Mouse (Mus musculus) natural killer cell, adult 2 months (primary cell): ENCODE measurements at regions not wholly inside any gene's neighbourhood (a gene's known extent, or its start where the extent isn't known, plus 50 kb on each side); places are given as distances from the start of the nearest gene placed in this dataset.
A peak's percentile ranks its signal among the peaks of the same experiment; 100 is the strongest.

Source experiments
- DNase-seq, 2 experiments: peaks; one replicate each; pipeline ENCODE4 v3.0.0; 2022; ENCODE audit warnings: low spot score in 2 of 2

DNA sequence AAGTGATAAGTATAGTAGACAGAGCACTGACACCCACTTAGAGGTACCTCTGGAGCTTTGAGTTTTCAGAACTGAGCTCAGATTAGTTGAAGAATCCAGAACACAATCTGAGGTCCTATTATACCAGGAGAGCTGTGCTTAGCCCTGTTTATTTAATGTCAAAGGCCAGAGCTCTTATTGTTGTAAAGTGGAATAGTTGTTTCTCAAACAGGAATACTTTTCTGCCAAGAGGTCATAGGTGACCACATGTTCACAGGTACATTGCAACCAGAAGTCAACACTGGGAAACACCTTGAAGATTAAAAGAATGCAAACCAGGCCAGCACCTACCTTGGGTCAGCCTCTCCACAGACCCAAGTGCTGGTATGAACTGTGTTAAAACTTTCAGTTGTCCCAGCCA is 291.9 kb upstream of the 4930412O13Rik start:
- DNase-seq, result no peak

GRCm38 (mm10) chr2:9592531-9592930 is 288.5 kb upstream of the 4930412O13Rik start:
- no peak for DNase-seq

DNA sequence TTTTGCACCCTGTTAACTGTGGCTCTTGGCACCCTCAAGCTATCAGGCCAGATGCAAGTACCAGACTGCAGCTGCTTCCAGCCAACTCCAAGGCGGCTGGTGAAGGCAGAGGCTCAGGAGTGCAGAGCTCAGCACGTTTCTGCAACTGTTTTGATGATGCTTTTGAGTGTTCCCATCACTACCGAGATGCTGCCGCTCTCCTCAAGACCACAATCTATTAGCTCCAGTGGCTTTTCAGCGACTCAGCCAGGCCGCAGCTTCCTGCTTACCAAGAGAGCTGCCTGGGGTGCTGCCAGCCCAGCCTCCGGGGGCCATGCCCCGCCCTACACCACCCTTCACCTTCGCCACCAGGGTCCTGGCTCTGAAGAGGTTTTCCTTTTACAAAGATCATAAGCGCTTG is 287.1 kb upstream of the 4930412O13Rik start:
- peak; percentile 66 to 77 for DNase-seq

DNA sequence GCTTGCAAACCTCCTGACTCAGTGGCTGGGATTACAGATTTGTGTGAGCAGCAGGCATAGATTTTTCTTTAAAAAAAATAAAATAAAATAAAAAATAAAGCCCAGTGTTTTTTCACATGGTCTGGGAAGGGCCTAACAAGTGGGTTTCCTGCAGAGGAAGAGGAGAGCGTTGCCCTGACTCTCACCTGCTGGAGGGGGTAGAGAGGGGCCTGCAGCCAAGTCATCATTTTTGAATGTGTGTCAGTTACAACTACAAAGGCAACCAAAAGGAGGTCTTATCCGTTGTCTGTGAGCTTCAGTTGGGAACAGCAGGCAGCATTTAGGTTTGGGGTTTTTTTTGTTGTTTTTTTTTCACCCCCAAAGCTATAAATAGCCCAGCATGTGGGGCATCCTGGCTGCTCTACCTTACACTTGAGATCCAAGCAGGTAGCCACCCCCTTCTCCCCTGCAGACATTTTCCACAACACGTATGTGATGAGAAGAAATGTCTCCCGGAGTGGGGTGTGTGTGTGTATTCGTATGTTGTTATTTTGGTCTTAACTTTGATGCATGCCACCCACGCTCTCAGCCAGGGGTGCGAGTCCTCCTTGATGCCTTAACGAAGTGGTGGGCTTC is 285.7 kb upstream of the 4930412O13Rik start:
- no peak for DNase-seq

DNA sequence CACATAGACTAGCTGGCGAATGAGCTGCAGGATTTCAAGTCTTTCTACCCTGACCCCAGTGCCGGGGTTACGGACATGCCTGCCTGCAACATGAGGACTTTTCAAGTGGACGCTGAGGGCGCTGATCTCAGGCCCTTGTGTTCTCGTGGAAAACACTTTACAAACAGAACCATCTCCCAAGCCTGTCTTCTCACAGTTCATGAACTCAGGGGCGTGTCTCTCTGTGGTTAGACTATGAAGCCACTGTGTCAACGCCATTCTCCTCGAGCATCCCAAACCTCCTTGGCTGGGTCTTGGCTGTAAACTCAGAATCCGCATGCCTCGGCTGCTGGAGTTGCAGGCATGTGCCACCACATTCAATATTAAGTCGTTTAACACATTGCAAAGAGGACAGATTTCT is 284.9 kb upstream of the 4930412O13Rik start:
- DNase-seq, result no peak

DNA sequence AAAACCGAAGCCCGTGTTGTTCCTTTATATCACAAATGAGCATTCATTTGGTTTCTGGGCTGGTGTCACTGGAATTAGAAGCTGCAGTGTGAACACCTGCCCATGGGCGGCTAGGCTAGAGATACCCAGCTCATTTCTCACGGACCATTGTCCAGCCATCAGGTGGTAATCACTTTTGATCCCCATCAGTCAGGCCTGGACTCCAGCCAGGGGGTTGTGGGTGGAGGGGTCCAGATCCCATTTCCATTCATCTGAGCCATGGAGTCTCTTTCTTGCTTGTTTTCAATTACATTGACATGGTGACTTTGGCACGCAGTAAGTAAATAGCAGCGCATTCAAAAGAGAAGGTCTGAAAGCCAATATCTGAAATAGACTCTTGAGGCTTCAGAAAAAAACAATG is 276.1 kb upstream of the 4930412O13Rik start:
- DNase-seq, result no peak

DNA sequence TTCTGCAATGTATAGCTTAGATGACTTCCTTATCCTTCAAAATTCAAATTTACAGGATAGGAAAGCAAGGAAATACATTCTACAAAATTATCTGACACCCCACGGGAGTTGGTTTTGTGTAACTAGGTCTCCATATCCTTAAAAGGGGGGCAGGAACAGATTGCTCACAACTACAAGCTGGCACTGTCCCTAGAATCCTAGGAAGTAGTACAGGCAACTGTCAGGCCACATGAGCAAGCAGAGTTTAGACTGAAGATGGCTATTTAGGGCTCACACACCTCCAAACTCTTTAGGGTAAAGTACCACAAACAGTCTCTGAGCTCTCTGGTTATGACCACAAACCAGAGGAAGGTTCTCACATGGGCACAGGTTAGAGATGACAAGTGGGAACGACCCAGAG is 273.5 kb upstream of the 4930412O13Rik start:
- no peak for DNase-seq

- no peak for DNase-seq
Measured at GRCm38 (mm10) chr2:9614415-9614814, 266.6 kb upstream of the 4930412O13Rik start.

DNA sequence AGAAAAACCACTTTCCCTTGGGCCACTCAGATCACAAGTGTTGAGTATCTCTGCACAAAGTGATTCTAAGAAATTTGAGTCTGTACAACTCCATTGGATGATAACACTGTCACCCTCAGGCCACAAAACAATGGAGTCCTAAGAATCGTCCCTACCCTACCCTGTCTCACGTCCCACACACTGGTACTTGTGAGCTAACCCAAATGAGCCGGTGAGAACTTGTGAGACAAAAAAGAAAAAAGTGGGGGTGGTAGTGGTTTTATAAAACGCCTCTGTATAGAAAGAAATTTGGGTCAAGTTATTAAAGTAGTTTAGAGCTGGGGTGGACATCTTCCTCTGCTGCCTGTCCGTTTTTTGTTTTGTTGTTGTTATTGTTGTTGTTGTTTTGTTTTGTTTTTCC is 264.8 kb upstream of the 4930412O13Rik start:
- DNase-seq, result no peak

GRCm38 (mm10) chr2:9620303-9621244 is 260.5 kb upstream of the 4930412O13Rik start:
- no peak for DNase-seq

GRCm38 (mm10) chr2:9623702-9624101 is 257.4 kb upstream of the 4930412O13Rik start:
- DNase-seq, result no peak

- no peak for DNase-seq
Measured at GRCm38 (mm10) chr2:9628026-9628425, 253.0 kb upstream of the 4930412O13Rik start.

DNA sequence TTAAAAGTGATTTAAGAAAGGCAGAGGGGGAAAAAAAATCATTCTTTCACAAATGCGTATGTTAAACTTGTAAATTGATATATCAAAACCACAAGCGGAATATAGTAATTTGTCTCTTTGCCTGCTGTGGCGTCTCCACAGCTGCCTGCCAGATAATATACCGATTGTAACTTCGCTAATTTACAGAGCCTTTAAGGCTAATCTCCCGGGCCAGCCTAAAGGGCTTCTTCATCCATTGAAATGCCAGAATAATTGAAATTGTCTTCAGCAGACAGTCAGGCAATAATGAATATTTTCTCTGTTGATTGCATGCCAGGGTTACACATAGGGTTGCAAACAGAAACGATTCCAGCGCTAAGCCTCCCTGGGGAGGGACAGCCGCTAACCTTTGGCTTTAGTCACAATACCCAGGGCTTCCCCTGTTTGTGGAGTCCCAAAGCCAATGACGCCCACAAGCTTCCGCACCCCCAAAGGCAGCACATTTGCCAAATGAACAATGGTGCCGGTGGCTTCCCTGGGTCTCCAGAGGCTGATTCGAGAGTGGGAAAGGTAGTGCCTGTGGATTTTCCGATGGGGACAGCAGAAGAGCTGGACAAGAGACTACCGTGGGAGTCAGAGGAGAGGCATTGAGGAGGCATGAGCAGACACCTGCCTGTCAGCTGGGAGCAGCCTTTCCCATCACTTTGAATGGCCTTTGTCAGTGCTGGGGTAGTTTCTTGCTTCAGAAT is 248.2 kb upstream of the 4930412O13Rik start:
- DNase-seq, result no peak

DNA sequence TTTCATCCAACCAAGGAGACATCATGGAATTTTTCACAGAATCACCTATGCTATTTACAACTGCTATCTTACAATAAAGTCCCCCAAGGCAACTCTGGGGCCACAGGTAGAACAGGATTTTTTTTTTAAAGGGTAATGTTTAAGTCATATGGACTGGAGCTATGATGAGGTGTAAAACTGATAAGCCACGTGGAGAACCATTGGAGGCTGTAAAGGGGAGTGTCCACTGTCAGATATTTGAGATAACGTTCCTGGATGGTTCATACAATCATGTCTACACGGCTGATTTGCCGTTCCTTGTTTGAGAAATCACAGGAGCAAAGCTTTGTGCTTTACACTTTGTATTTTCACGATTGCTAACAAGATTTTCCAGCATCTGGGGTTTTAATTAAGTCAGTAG is 241.8 kb upstream of the 4930412O13Rik start:
- DNase-seq, result no peak

GRCm38 (mm10) chr2:9641629-9642028 is 239.4 kb upstream of the 4930412O13Rik start:
- no peak for DNase-seq

GRCm38 (mm10) chr2:9642411-9642810 is 238.6 kb upstream of the 4930412O13Rik start:
- no peak for DNase-seq

GRCm38 (mm10) chr2:9646466-9646865 is 234.6 kb upstream of the 4930412O13Rik start:
- DNase-seq, result no peak

GRCm38 (mm10) chr2:9646963-9647362 is 234.1 kb upstream of the 4930412O13Rik start:
- no peak for DNase-seq

DNA sequence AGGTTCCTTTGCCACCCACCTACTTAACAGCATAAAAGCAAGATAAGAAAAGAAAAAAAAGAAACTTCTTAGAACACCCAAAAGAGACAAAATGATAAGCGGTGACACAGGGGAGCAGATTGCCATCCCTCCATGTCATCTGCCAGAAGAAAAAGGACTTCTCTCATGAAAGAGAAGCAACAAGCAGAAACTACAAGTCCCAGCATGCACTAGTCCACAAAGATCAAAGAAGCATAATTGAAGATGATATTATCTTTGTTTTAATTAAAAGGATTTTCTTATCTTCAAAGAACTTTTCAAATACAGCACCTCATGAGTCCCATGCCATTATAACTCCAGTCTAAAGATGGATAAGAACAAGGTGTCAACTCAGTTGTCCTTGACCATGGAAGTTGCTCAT is 231.0 kb upstream of the 4930412O13Rik start:
- no peak for DNase-seq

- DNase-seq, result no peak
Measured at GRCm38 (mm10) chr2:9658880-9659279, 222.2 kb upstream of the 4930412O13Rik start.

- no peak for DNase-seq
Measured at GRCm38 (mm10) chr2:9669621-9670020, 211.4 kb upstream of the 4930412O13Rik start.

GRCm38 (mm10) chr2:9681691-9682152 is 199.3 kb upstream of the 4930412O13Rik start:
- DNase-seq, result peak; percentile 12 to 23
